Mouse (Mus musculus) midbrain, embryonic 12.5 days (tissue): ENCODE data around the gene Megf8. TPM values are rescaled to one million over a fixed set of nuclear protein-coding genes. Genes with fewer than 3 reads are reported as not detected.

Experiments
- ATAC-seq: fragments of 200-750 bp; cut with Nextera tagmentation; 2 replicates; pipeline ENCODE4 v1.8.0; 2017; ENCODE audit warnings: low read depth, moderate TSS enrichment, moderate library complexity; ENCODE audit not compliant: low FRiP score
- H3K27ac ChIP-seq: fragments of 300-500 bp; sonication (generic); replicated peaks from 2 replicates; pipeline ENCODE4 v1.5.1; 2016; ENCODE audit warnings: mild to moderate bottlenecking
- H3K27me3 ChIP-seq: fragments of 300-500 bp; sonication (generic); 2 replicates; pipeline ENCODE4 v1.6.1; 2016; ENCODE audit warnings: mild to moderate bottlenecking
- H3K36me3 ChIP-seq: fragments of 300-500 bp; sonication (generic); 2 replicates; pipeline ENCODE4 v1.6.1; 2016
- H3K4me1 ChIP-seq: fragments of 300-500 bp; sonication (generic); 2 replicates; pipeline ENCODE4 v1.6.1; 2016
- H3K4me2 ChIP-seq: fragments of 300-500 bp; sonication (generic); replicated peaks from 2 replicates; pipeline ENCODE4 v1.6.1; 2016; ENCODE audit warnings: mild to moderate bottlenecking, moderate library complexity
- H3K4me3 ChIP-seq: fragments of 300-500 bp; sonication (generic); 2 replicates; pipeline ENCODE4 v1.5.1; 2016; ENCODE audit warnings: mild to moderate bottlenecking
- H3K9ac ChIP-seq: fragments of 300-500 bp; sonication (generic); replicated peaks from 2 replicates; pipeline ENCODE4 v1.6.1; 2016; ENCODE audit warnings: mild to moderate bottlenecking, moderate library complexity
- H3K9me3 ChIP-seq: fragments of 300-500 bp; sonication (generic); 2 replicates; pipeline ENCODE4 v1.6.1; 2016; ENCODE audit warnings: mild to moderate bottlenecking
- WGBS: fragments of 180-500 bp; shearing (Covaris S2); methylation state at CpG from one replicate; pipeline ENCODE4 v1.1.7; 2016; 5-methylcytosine and 5-hydroxymethylcytosine counted together
- polyA plus RNA-seq: library from polyadenylated mRNA; unstranded; fragments of >200 nt; fragmentation: Nextera tagmentation; extraction: Ambion mirVana; gene quantifications from 2 replicates; pipeline ENCODE4 v1.2.1, GENCODE M21; 2016

Megf8 gene
- polyA plus RNA-seq, 1 experiment from 2014 or later: 21.3 TPM

DNA sequence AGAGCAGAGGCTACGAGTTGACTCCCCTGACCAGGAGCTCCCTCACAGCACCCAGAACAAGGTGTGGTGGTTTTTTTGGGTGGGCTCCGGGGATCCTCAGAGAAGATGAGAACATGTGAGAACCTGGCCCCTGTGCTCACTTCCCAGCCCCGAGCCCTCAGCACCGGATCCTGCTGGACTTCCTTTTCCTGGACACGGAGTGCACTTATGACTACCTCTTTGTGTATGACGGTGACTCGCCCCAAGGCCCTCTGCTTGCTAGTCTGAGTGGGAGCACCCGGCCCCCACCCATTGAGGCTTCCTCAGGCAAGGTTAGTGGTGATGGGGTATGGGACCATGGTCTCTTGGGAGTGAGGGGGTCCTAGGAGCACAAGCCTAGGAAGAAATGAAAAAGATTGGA is 9.3 kb downstream of the Megf8 start:
- H3K36me3 ChIP-seq: peaks cover 32% of the 10 kb centered on the region
- H3K4me2 ChIP-seq: no peak overlapping the region
- no peaks in the 10 kb centered on the region for H3K9me3 ChIP-seq
- 96% methylated on average over 8 of the region's 8 CpGs for WGBS
- H3K27ac ChIP-seq: no peak overlapping the region
- no peak overlapping the region for H3K9ac ChIP-seq
- H3K4me1 ChIP-seq: peaks cover 11% of the 10 kb centered on the region
- no peaks in the 10 kb centered on the region for H3K27me3 ChIP-seq
- no peak for ATAC-seq
- H3K4me3 ChIP-seq: no peak overlapping the region

DNA sequence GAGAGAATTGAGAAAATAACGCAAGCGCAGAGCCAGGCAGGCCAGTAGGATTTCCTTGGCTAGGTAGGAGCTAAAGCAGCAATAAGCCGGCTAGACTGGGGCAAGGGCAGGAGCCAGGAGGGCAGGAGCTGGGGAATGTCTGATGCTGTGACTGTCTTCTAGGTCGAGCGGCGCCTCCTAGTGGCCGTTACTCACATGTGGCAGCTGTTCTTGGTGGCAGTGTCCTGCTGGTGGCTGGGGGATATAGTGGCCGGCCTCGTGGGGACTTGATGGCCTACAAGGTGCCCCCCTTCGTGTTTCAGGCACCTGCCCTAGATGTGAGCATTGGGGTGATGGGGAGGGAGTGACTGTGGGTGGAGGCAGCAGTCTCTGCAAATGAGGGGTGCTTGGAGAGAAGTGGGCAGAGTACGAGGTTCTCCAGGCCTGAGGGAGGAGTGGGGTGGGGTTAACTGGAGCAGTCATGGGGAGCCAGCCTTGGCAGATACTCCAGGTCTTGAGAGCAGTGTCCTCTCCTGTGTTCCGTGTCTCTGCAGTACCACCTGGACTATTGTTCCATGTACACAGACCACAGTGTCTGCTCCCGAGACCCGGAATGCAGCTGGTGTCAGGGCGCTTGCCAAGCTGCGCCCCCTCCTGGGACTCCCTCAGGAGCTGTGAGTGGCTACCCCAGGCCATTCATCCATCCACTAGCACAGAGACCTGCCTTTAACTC is 16.8 kb downstream of the Megf8 start:
- Histone ChIP-seq H3K4me2 (no peak overlapping the region), H3K9me3 (no peaks in the 10 kb centered on the region), H3K9ac (no peak overlapping the region; the same call in 1 of the 2 replicates), H3K27me3 (no peaks in the 10 kb centered on the region), H3K27ac (no peak overlapping the region), H3K36me3 (peaks cover 71% of the 10 kb centered on the region), H3K4me3 (no peak overlapping the region), H3K4me1 (no peaks in the 10 kb centered on the region)
- peak; percentile 68 for ATAC-seq
- 41% methylated on average over 16 of the region's 16 CpGs for WGBS

DNA sequence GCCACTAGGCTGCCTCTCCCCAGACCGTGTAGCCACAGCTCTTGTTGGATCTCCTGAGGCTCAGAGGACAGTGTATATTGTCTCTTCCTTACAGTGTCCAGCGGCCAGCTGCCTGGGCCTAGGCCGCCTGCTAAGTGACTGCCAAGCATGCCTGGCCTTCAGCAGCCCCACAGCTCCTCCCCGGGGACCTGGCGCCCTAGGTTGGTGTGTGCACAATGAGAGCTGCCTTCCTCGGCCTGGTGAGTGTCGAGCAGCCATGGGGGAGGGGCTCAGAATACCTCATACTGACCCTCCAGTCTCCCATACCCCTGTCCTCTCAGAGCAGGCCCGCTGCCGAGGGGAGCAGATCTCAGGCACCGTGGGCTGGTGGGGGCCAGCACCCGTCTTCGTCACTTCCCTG is 17.5 kb downstream of the Megf8 start:
- Histone ChIP-seq H3K9me3 (no peaks in the 10 kb centered on the region), H3K27ac (0 out of 2 replicates have a peak overlapping the region, but pooled peaks have one; percentile 16), H3K9ac (no peak overlapping the region; the same call in 1 of the 2 replicates), H3K27me3 (no peaks in the 10 kb centered on the region), H3K4me1 (no peaks in the 10 kb centered on the region), H3K4me2 (no peak overlapping the region), H3K4me3 (no peak overlapping the region), H3K36me3 (peaks cover 70% of the 10 kb centered on the region)
- ATAC-seq: no peak
- 88% methylated on average over 12 of the region's 12 CpGs for WGBS

DNA sequence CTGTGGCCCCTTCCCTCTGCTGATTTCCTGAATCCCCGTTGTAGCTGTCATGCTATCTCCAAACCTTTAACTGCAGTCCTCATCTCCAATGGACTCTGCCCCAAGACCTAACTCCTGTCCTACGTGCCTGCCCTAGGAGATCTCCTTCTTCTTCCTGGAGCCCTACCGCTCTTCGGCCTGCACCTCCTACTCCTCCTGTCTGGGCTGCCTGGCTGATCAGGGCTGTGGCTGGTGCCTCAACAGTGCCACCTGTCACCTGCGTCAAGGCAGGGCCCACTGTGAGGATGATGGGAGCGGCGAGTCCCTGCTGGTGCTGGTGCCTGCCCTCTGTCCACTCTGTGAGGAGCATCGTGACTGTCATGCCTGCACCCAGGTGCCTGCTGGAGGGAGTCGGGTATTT is 22.4 kb downstream of the Megf8 start:
- H3K36me3 ChIP-seq: peaks cover 82% of the 10 kb centered on the region
- ATAC-seq: no peak
- no peak overlapping the region for H3K4me2 ChIP-seq
- no peaks in the 10 kb centered on the region for H3K9me3 ChIP-seq
- no peak overlapping the region for H3K9ac ChIP-seq
- H3K27me3 ChIP-seq: no peaks in the 10 kb centered on the region
- no peak overlapping the region for H3K27ac ChIP-seq
- WGBS: 90% methylated on average over 9 of the region's 9 CpGs
- no peak overlapping the region for H3K4me3 ChIP-seq
- H3K4me1 ChIP-seq: 0 out of 2 replicates have a peak, but pooled peaks cover 4% of the 10 kb centered on the region

DNA sequence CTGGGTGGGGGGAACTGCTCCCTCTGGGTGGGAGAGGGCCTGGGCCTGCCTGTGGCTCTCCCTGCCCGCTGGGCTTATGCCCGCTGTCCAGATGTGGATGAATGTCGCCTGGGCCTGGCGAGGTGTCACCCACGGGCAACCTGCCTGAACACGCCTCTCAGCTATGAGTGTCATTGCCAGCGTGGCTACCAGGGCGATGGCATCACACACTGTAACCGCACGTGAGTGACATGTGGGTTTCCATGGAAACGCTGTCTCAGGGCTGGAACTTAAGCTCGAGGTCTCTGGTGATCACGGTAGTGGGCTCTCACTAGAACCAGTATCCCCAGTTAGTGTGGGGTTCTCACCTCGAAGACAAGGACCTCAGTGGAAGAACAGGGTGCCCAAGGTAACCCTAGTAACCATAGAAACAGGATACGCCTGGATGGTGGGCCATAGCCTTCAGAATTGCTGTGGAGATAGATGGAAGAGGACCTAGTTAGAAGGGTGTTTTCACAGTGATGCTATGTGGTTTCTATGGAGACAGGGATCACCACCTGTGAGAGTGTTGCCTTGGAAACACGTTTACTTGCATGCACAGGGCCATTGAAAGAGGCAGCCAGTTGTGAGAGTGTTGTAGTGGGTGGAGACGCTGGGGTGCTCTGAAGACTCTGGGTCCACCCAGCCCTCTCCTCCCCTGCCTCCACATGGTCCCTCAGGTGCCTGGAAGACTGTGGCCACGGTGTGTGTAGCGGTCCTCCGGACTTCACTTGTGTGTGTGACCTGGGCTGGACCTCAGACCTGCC is 24.2 kb downstream of the Megf8 start:
- WGBS: 76% methylated on average over 20 of the region's 20 CpGs
- no peak for ATAC-seq
- Histone ChIP-seq H3K27ac (no peak overlapping the region), H3K4me1 (0 out of 2 replicates have a peak, but pooled peaks cover 4% of the 10 kb centered on the region), H3K4me2 (no peak overlapping the region), H3K36me3 (peaks cover 77% of the 10 kb centered on the region), H3K27me3 (no peaks in the 10 kb centered on the region), H3K9ac (no peak overlapping the region), H3K4me3 (no peak overlapping the region), H3K9me3 (no peaks in the 10 kb centered on the region)

DNA sequence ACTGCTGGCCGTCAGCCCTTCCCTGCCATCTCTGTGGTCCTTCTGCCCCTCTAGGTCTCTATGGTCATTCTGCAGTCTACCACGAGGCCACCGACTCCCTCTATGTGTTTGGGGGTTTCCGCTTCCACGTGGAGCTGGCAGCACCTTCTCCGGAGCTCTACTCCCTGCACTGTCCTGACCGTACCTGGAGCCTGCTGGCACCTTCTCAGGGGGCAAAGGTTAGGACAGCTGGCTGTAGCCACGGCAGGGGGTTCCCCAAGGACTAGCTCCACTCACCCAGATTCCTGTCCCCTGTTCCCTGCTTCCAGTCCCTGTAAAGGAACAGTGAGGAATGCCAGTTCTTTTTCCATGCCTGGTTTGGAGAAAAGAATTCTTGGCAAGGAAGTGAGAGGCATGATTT is 31.9 kb downstream of the Megf8 start:
- H3K36me3 ChIP-seq: peaks cover 94% of the 10 kb centered on the region
- no peaks in the 10 kb centered on the region for H3K27me3 ChIP-seq
- no peak overlapping the region for H3K27ac ChIP-seq
- H3K9ac ChIP-seq: no peak overlapping the region
- WGBS: 93% methylated on average over 8 of the region's 8 CpGs
- H3K4me2 ChIP-seq: no peak overlapping the region
- H3K9me3 ChIP-seq: 0 out of 2 replicates have a peak, but pooled peaks cover 7% of the 10 kb centered on the region
- no peak for ATAC-seq
- H3K4me3 ChIP-seq: no peak overlapping the region
- H3K4me1 ChIP-seq: no peaks in the 10 kb centered on the region

DNA sequence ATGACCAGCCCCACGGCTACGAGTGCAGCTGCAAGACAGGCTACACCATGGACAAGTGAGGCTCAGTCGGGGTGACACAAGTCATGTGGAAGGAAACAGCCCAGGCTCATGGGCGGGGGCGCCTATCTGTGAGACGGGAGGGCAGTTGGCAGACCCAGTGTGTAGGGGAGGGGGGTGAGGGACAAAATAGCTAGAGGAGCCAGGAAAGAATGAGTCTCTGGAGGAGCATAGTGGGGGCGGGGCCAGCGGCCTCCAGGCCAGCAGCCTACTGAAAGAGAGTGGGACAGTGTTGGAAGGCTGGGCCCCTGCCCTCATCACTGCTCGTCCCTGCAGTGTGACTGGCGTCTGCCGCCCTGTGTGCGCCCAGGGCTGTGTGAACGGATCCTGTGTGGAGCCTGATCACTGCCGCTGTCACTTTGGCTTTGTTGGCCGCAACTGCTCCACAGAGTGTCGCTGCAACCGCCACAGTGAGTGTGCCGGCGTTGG is 41.8 kb downstream of the Megf8 start:
- no peak overlapping the region for H3K4me3 ChIP-seq
- peak; percentile 23; the same call in 1 of the 2 replicates for ATAC-seq
- H3K9ac ChIP-seq: no peak overlapping the region
- H3K4me1 ChIP-seq: no peaks in the 10 kb centered on the region
- 81% methylated on average over 19 of the region's 19 CpGs for WGBS
- H3K27ac ChIP-seq: peak overlapping the region; percentile 30; the same call in 1 of the 2 replicates
- H3K36me3 ChIP-seq: peaks cover 81% of the 10 kb centered on the region
- H3K9me3 ChIP-seq: no peaks in the 10 kb centered on the region
- no peak overlapping the region for H3K4me2 ChIP-seq
- H3K27me3 ChIP-seq: no peaks in the 10 kb centered on the region

DNA sequence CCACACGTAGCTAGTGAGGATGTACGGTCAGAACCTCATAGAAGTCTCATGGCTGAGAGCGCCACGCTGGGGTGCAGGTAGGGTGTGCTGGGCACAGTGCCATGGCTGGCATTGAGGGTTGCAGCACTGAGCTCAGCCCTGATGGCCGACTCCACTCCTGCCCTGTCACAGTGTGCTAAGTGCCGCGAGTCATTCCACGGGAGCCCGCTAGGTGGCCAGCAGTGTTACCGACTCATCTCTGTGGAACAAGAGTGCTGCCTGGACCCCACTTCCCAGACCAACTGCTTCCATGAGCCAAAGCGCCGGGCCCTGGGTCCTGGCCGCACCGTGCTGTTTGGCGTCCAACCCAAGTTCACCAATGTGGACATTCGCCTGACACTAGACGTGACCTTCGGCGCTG is 46.2 kb downstream of the Megf8 start:
- H3K36me3 ChIP-seq: peaks cover 60% of the 10 kb centered on the region
- no peaks in the 10 kb centered on the region for H3K9me3 ChIP-seq
- no peak overlapping the region for H3K9ac ChIP-seq
- H3K4me1 ChIP-seq: peaks cover 21% of the 10 kb centered on the region
- no peak overlapping the region for H3K4me3 ChIP-seq
- H3K27ac ChIP-seq: no peak overlapping the region
- H3K4me2 ChIP-seq: no peak overlapping the region
- peaks cover 27% of the 10 kb centered on the region for H3K27me3 ChIP-seq
- WGBS: 95% methylated on average over 19 of the region's 19 CpGs
- no peak for ATAC-seq

DNA sequence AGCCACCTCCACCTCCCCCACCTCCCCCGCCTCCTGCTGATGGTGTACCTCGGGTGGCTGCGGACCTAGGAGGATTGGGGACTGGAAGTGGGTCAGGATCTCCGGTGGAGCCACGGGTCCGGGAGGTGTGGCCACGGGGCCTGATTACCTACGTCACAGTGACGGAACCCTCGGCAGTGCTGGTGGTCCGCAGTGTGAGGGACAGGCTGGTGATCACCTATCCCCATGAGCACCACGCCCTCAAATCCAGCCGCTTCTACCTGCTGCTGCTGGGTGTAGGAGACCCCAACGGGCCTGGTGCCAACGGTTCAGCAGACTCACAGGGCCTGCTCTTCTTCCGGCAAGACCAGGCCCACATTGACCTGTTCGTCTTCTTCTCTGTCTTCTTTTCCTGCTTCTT is 46.7 kb downstream of the Megf8 start:
- Histone ChIP-seq H3K9ac (no peak overlapping the region), H3K4me3 (no peak overlapping the region), H3K9me3 (no peaks in the 10 kb centered on the region), H3K36me3 (peaks cover 55% of the 10 kb centered on the region), H3K27me3 (peaks cover 32% of the 10 kb centered on the region), H3K27ac (no peak overlapping the region), H3K4me1 (peaks cover 21% of the 10 kb centered on the region), H3K4me2 (no peak overlapping the region)
- ATAC-seq: no peak
- WGBS: 94% methylated on average over 17 of the region's 17 CpGs

DNA sequence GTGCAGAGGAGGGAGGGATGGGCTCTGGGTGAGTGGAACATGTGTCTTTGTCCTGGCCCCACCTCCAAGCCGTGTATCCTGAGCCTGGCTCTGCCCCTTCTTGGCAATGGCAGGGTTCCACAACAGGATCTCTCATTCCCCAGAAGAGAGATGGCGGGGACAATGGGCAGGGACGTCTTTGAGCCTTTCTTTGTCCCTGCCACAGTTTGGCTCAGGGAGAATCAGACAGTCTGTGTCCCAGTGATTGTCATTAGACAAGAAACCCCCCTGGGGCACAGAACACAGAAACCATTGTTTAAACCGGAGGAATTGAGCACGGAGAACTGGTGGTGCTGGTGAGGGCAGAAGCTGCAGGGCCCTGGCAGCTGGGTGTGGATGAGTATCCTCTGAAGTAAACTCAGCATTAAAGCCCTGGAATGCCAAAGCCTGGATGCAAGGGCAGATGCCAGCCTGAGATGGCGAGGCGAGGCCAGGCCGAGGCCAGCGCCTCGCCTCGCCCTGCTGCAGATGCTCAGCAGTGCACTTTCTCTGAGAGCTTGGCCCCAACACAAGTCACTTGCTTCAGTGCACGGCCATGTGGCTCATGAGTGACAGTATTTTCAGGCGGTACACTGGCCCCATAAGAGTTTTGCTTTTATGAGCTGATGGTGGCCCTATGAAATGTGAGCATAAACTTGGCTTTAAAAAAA is 49.1 kb downstream of the Megf8 start:
- peaks cover 32% of the 10 kb centered on the region for H3K36me3 ChIP-seq
- peak overlapping the region; percentile 35 for H3K27ac ChIP-seq
- no peak overlapping the region for H3K4me3 ChIP-seq
- peak overlapping the region; percentile 16; the same call in 1 of the 2 replicates for H3K4me2 ChIP-seq
- peak; percentile 52 for ATAC-seq
- WGBS: 16% methylated on average over 13 of the region's 13 CpGs
- H3K9me3 ChIP-seq: no peaks in the 10 kb centered on the region
- peak overlapping the region; percentile 37; the same call in 1 of the 2 replicates for H3K9ac ChIP-seq
- peaks cover 21% of the 10 kb centered on the region for H3K4me1 ChIP-seq
- H3K27me3 ChIP-seq: peaks cover 55% of the 10 kb centered on the region

DNA sequence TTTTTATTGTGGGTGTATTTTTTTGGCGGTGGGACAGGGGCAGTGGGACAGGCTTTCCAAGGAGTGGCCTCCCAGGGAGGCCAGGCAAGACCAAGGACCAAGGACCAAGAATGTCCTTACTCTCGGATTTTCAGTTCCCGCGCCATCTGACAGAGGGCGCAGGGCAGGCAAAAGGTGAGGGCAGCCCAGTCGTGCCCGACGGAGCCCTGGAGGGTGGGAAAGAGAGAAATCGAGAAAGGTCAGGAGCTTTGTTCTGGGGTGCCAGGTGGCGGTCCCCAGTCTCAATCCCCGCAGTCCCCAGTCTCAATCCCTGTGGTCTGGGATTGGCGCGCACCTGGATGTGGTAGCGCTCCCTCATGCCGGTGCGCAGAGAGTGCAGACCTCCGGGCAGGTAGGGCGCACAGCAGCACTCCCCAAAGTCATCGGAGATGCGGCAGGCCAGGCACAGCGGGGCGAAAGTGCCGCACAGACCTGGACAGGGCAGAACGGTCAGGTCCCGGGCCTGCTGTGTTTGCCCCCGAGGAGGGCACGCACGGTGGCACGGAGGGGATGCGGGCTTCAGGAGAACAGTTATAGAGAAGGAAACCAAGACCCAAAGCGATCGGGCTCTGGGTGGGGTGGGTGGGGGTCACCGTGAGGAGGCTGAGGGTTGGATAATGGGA is 50.8 kb downstream of the Megf8 start:
- Histone ChIP-seq H3K4me2 (no peak overlapping the region), H3K36me3 (peaks cover 17% of the 10 kb centered on the region), H3K4me1 (peaks cover 21% of the 10 kb centered on the region), H3K4me3 (no peak overlapping the region), H3K27ac (no peak overlapping the region), H3K9me3 (no peaks in the 10 kb centered on the region), H3K9ac (no peak overlapping the region), H3K27me3 (peaks cover 55% of the 10 kb centered on the region)
- 2% methylated on average over 31 of the region's 33 CpGs for WGBS
- ATAC-seq: no peak
